ENCODE assay signal across 12 mouse cellular contexts in genomic region chr13:54308591-54308990, GRCm38 (mm10).
DNase-seq lines count a peak whose midpoint lies in the region; ATAC-seq and TF ChIP-seq lines count a peak whose summit lies in the region.
"Had no signal": no experiment of that assay in that cellular context is flagged by ENCODE, and none has a peak within 500 bp of the region (broad histone marks: within the 10 kb centered on the region; RNA-seq: fewer than 3 reads in every experiment).

No protein-coding gene starts in this region.

- H3K9me3 ChIP-seq in embryonic facial prominence, embryonic 13.5 days = no peaks in the 10 kb centered on the region
- H3K9me3 ChIP-seq in forebrain, embryonic 16.5 days (ENCODE audit: control insufficient read depth, low read length) = no peaks in the 10 kb centered on the region
- H3K9me3 ChIP-seq in midbrain, embryonic 14.5 days (ENCODE audit: control insufficient read depth, low read length) = no peaks in the 10 kb centered on the region
- H3K9me3 ChIP-seq: heart, embryonic 12.5 days; kidney, embryonic 15.5 days; limb, embryonic 15.5 days had no signal

- peaks cover 62% of the 10 kb centered on the region for H3K4me1 ChIP-seq in embryonic facial prominence, embryonic 13.5 days
- peaks cover 31% of the 10 kb centered on the region for H3K4me1 ChIP-seq in forebrain, embryonic 16.5 days (replicated peaks; ENCODE audit: control insufficient read depth, insufficient read depth, low read length)
- peaks cover 22% of the 10 kb centered on the region for H3K4me1 ChIP-seq in midbrain, embryonic 14.5 days (ENCODE audit: control insufficient read depth, insufficient read depth, low read length)

- H3K36me3 ChIP-seq in embryonic facial prominence, embryonic 13.5 days = no peaks in the 10 kb centered on the region
- H3K36me3 ChIP-seq in forebrain, embryonic 16.5 days (ENCODE audit: control insufficient read depth, insufficient read depth) = 0 out of 2 replicates have a peak, but pooled peaks cover 3% of the 10 kb centered on the region
- H3K36me3 ChIP-seq in midbrain, embryonic 14.5 days (ENCODE audit: control insufficient read depth, insufficient read depth, low read length) = no peaks in the 10 kb centered on the region
- H3K36me3 ChIP-seq: heart, embryonic 12.5 days; kidney, embryonic 15.5 days; limb, embryonic 15.5 days had no signal

- no peaks in the 10 kb centered on the region for H3K27me3 ChIP-seq in embryonic facial prominence, embryonic 13.5 days
- no peaks in the 10 kb centered on the region for H3K27me3 ChIP-seq in forebrain, embryonic 16.5 days (replicated peaks; ENCODE audit: control insufficient read depth, insufficient read depth, low read length)
- H3K27me3 ChIP-seq in midbrain, embryonic 14.5 days (ENCODE audit: control insufficient read depth, insufficient read depth, low read length) = no peaks in the 10 kb centered on the region
- H3K27me3 ChIP-seq: heart, embryonic 12.5 days; kidney, embryonic 15.5 days; limb, embryonic 15.5 days had no signal

- no peak overlapping the region for H3K4me2 ChIP-seq in embryonic facial prominence, embryonic 13.5 days
- H3K4me2 ChIP-seq in forebrain, embryonic 16.5 days (ENCODE audit: low read length) = no peak overlapping the region
- no peak overlapping the region for H3K4me2 ChIP-seq in midbrain, embryonic 14.5 days (ENCODE audit: low read length)
- H3K4me2 ChIP-seq: heart, embryonic 12.5 days; kidney, embryonic 15.5 days; limb, embryonic 15.5 days had no signal

- peak overlapping the region; percentile 9; the same call in 1 of the 2 replicates for H3K27ac ChIP-seq in left cerebral cortex, adult 2 months
- H3K27ac ChIP-seq in embryonic facial prominence, embryonic 13.5 days = peak overlapping the region; percentile 64; the same call in 1 of the 2 replicates
- peak overlapping the region; percentile 88 for H3K27ac ChIP-seq in forebrain, embryonic 16.5 days (ENCODE audit: low read length)
- H3K27ac ChIP-seq in midbrain, embryonic 14.5 days (replicated peaks; ENCODE audit: low read depth, low read length) = peak overlapping the region; percentile 80
- H3K27ac ChIP-seq: kidney, embryonic 15.5 days had no signal

- no peak for ATAC-seq in embryonic facial prominence, embryonic 13.5 days (ENCODE audit: insufficient number of reproducible peaks, insufficient read depth, low FRiP score, low TSS enrichment, low read depth)
- no peak for ATAC-seq in forebrain, embryonic 16.5 days
- no peak for ATAC-seq in midbrain, embryonic 14.5 days (ENCODE audit: low FRiP score, low TSS enrichment)

- TF ChIP-seq CTCF in left cerebral cortex, adult 2 months (IDR thresholded peaks at IDR 0.05) = no peak

- no peak for DNase-seq in left cerebral cortex, adult 2 months (ENCODE audit: extremely low spot score in 1 of 2, low spot score in 2 of 2)
- DNase-seq in left cerebral cortex, adult 9 months (ENCODE audit: low spot score in 2 of 2) = no peak
- no peak for DNase-seq in midbrain, embryonic 14.5 days
- DNase-seq in thymus, postnatal 25 days = no peak
- DNase-seq in kidney, postnatal 25 days = no peak
- DNase-seq: adrenal gland, adult 2 months; gastrocnemius, postnatal 14 days had no signal

- no peak overlapping the region for H3K4me3 ChIP-seq in left cerebral cortex, adult 2 months
- H3K4me3 ChIP-seq in embryonic facial prominence, embryonic 13.5 days = no peak overlapping the region
- no peak overlapping the region for H3K4me3 ChIP-seq in forebrain, embryonic 16.5 days (replicated peaks; ENCODE audit: low read length)
- H3K4me3 ChIP-seq in midbrain, embryonic 14.5 days (replicated peaks; ENCODE audit: low read depth, low read length) = no peak overlapping the region
- H3K4me3 ChIP-seq: heart, embryonic 12.5 days; kidney, embryonic 15.5 days; limb, embryonic 15.5 days had no signal

- H3K9ac ChIP-seq in embryonic facial prominence, embryonic 13.5 days = no peak overlapping the region
- H3K9ac ChIP-seq in forebrain, embryonic 16.5 days (replicated peaks; ENCODE audit: low read depth, low read length) = 0 out of 2 replicates have a peak overlapping the region, but pooled peaks have one; percentile 10
- H3K9ac ChIP-seq in midbrain, embryonic 14.5 days (replicated peaks; ENCODE audit: low read length) = no peak overlapping the region
- H3K9ac ChIP-seq: heart, embryonic 12.5 days; kidney, embryonic 15.5 days; limb, embryonic 15.5 days had no signal

- intact Hi-C loops in left cerebral cortex, adult 2 months (cut with DNase I) = no loop called here

- 20% methylated on average over 2 of the region's 2 CpGs for WGBS in embryonic facial prominence, embryonic 13.5 days
- 12% methylated on average over 2 of the region's 2 CpGs for WGBS in forebrain, embryonic 16.5 days
- 28% methylated on average over 2 of the region's 2 CpGs for WGBS in midbrain, embryonic 14.5 days

Comparison
In these comparisons a context has a peak if more than half of its experiments do, and no peak if none do; other contexts are left out.
1. H3K27ac ChIP-seq: peak in every context shown above with its lines; median percentile 88 in forebrain, embryonic 16.5 days; 80 in midbrain, embryonic 14.5 days; 64 in embryonic facial prominence, embryonic 13.5 days; 9 in left cerebral cortex, adult 2 months.